Mouse (Mus musculus) embryonic facial prominence, embryonic 15.5 days (tissue): ENCODE data around the gene C530008M17Rik. TPM values are rescaled to one million over a fixed set of nuclear protein-coding genes. Genes with fewer than 3 reads are reported as not detected.

Source experiments
- ATAC-seq: fragments of 200-750 bp; cut with Nextera tagmentation; 2 replicates; pipeline ENCODE4 v1.8.0; 2017; ENCODE audit warnings: low read depth, moderate TSS enrichment; ENCODE audit not compliant: insufficient number of reproducible peaks, low FRiP score, low TSS enrichment
- H3K27ac ChIP-seq: fragments of 300-500 bp; sonication (generic); replicated peaks from 2 replicates; pipeline ENCODE4 v1.5.1; 2015; ENCODE audit warnings: mild to moderate bottlenecking, inconsistent platforms
- H3K27me3 ChIP-seq: fragments of 300-500 bp; sonication (generic); 2 replicates; pipeline ENCODE4 v1.6.1; 2015; ENCODE audit warnings: inconsistent platforms
- H3K36me3 ChIP-seq: fragments of 300-500 bp; sonication (generic); 2 replicates; pipeline ENCODE4 v1.6.1; 2015; ENCODE audit warnings: mild to moderate bottlenecking, inconsistent platforms
- H3K4me1 ChIP-seq: fragments of 300-500 bp; sonication (generic); 2 replicates; pipeline ENCODE4 v1.6.1; 2015; ENCODE audit warnings: inconsistent platforms
- H3K4me2 ChIP-seq: fragments of 300-500 bp; sonication (generic); replicated peaks from 2 replicates; pipeline ENCODE4 v1.6.1; 2015; ENCODE audit warnings: mild to moderate bottlenecking, inconsistent platforms
- H3K4me3 ChIP-seq: fragments of 300-500 bp; sonication (generic); replicated peaks from 2 replicates; pipeline ENCODE4 v1.5.1; 2015; ENCODE audit warnings: mild to moderate bottlenecking, inconsistent platforms
- H3K9ac ChIP-seq: fragments of 300-500 bp; sonication (generic); 2 replicates; pipeline ENCODE4 v1.6.1; 2015; ENCODE audit warnings: inconsistent platforms
- H3K9me3 ChIP-seq: fragments of 300-500 bp; sonication (generic); replicated peaks from 2 replicates; pipeline ENCODE4 v1.6.1; 2016; ENCODE audit warnings: inconsistent platforms
- WGBS: fragments of 180-500 bp; shearing (Covaris S2); methylation state at CpG from one replicate; pipeline ENCODE4 v1.1.7; 2015; 5-methylcytosine and 5-hydroxymethylcytosine counted together
- polyA plus RNA-seq: library from polyadenylated mRNA; unstranded; fragments of >200 nt; fragmentation: Nextera tagmentation; extraction: Ambion mirVana; gene quantifications from 2 replicates; pipeline ENCODE4 v1.2.1, GENCODE M21; 2015

Gene C530008M17Rik
- polyA plus RNA-seq, 1 experiment from 2014 or later: 17.0 TPM

- H3K9me3 ChIP-seq: no peaks in the 10 kb centered on the region
- no peaks in the 10 kb centered on the region for H3K27me3 ChIP-seq
- peaks cover 18% of the 10 kb centered on the region for H3K4me1 ChIP-seq
- WGBS: 85% methylated on average over 11 of the region's 11 CpGs
- H3K27ac ChIP-seq: no peak overlapping the region
- H3K4me2 ChIP-seq: no peak overlapping the region
- no peaks in the 10 kb centered on the region for H3K36me3 ChIP-seq
- H3K4me3 ChIP-seq: no peak overlapping the region
- no peak overlapping the region for H3K9ac ChIP-seq
- no peak for ATAC-seq
Observed at GRCm38 (mm10) chr5:76705307-76706173, 49.2 kb downstream of the C530008M17Rik start.

GRCm38 (mm10) chr5:76707072-76707471, 50.8 kb downstream of the C530008M17Rik start:
- no peak overlapping the region for H3K27ac ChIP-seq
- WGBS: 78% methylated on average over 3 of the region's 3 CpGs

GRCm38 (mm10) chr5:76708004-76708403, 51.7 kb downstream of the C530008M17Rik start:
- WGBS: 85% methylated on average over 15 of the region's 15 CpGs
- no peak for ATAC-seq
- no peak overlapping the region for H3K9ac ChIP-seq
- H3K4me2 ChIP-seq: no peak overlapping the region
- no peaks in the 10 kb centered on the region for H3K36me3 ChIP-seq
- H3K27ac ChIP-seq: no peak overlapping the region
- H3K4me3 ChIP-seq: no peak overlapping the region
- H3K9me3 ChIP-seq: no peaks in the 10 kb centered on the region
- no peaks in the 10 kb centered on the region for H3K27me3 ChIP-seq
- H3K4me1 ChIP-seq: no peaks in the 10 kb centered on the region

More at GRCm38 (mm10) chr5:76707072-76707471, 50.8 kb downstream of the C530008M17Rik start:
- Histone ChIP-seq H3K4me2 (no peak overlapping the region), H3K9ac (no peak overlapping the region), H3K9me3 (no peaks in the 10 kb centered on the region), H3K36me3 (no peaks in the 10 kb centered on the region), H3K4me1 (peaks cover 5% of the 10 kb centered on the region), H3K4me3 (no peak overlapping the region), H3K27me3 (no peaks in the 10 kb centered on the region)
- ATAC-seq: no peak

- H3K27me3 ChIP-seq: no peaks in the 10 kb centered on the region
- H3K9me3 ChIP-seq: no peaks in the 10 kb centered on the region
- no peak overlapping the region for H3K9ac ChIP-seq
- no peak overlapping the region for H3K27ac ChIP-seq
- WGBS: 92% methylated on average over 7 of the region's 7 CpGs
- H3K36me3 ChIP-seq: no peaks in the 10 kb centered on the region
- no peak overlapping the region for H3K4me3 ChIP-seq
- H3K4me2 ChIP-seq: no peak overlapping the region
- no peaks in the 10 kb centered on the region for H3K4me1 ChIP-seq
- no peak for ATAC-seq
Observed at GRCm38 (mm10) chr5:76713743-76714142, 57.4 kb downstream of the C530008M17Rik start.

- Histone ChIP-seq H3K9me3 (no peaks in the 10 kb centered on the region), H3K27me3 (no peaks in the 10 kb centered on the region), H3K4me1 (no peaks in the 10 kb centered on the region), H3K36me3 (0 out of 2 replicates have a peak, but pooled peaks cover 4% of the 10 kb centered on the region), H3K4me3 (no peak overlapping the region), H3K9ac (no peak overlapping the region), H3K4me2 (no peak overlapping the region), H3K27ac (no peak overlapping the region)
- WGBS: 71% methylated on average over 3 of the region's 3 CpGs
- no peak for ATAC-seq
Observed at GRCm38 (mm10) chr5:76719954-76720353, 63.6 kb downstream of the C530008M17Rik start.

GRCm38 (mm10) chr5:76724878-76725277, 68.6 kb downstream of the C530008M17Rik start:
- H3K27ac ChIP-seq: no peak overlapping the region
- ATAC-seq: no peak
- H3K4me1 ChIP-seq: no peaks in the 10 kb centered on the region
- 95% methylated on average over 2 of the region's 2 CpGs for WGBS
- no peak overlapping the region for H3K4me2 ChIP-seq
- H3K9me3 ChIP-seq: no peaks in the 10 kb centered on the region
- H3K4me3 ChIP-seq: no peak overlapping the region
- H3K36me3 ChIP-seq: 0 out of 2 replicates have a peak, but pooled peaks cover 4% of the 10 kb centered on the region
- no peak overlapping the region for H3K9ac ChIP-seq
- H3K27me3 ChIP-seq: no peaks in the 10 kb centered on the region

- Histone ChIP-seq H3K4me2 (no peak overlapping the region), H3K27ac (no peak overlapping the region), H3K27me3 (no peaks in the 10 kb centered on the region), H3K9ac (no peak overlapping the region), H3K36me3 (0 out of 2 replicates have a peak, but pooled peaks cover 4% of the 10 kb centered on the region), H3K9me3 (no peaks in the 10 kb centered on the region), H3K4me1 (no peaks in the 10 kb centered on the region), H3K4me3 (no peak overlapping the region)
- no peak for ATAC-seq
- whole genome bisulfite sequencing: 86% methylated on average over 8 of the region's 8 CpGs
Observed at GRCm38 (mm10) chr5:76726518-76727103, 70.3 kb downstream of the C530008M17Rik start.

- no peak for ATAC-seq
Observed at GRCm38 (mm10) chr5:76733055-76733641, 76.8 kb downstream of the C530008M17Rik start.

GRCm38 (mm10) chr5:76741463-76741862, 85.2 kb downstream of the C530008M17Rik start:
- Histone ChIP-seq H3K9ac (no peak overlapping the region), H3K27ac (no peak overlapping the region), H3K27me3 (no peaks in the 10 kb centered on the region), H3K4me1 (0 out of 2 replicates have a peak, but pooled peaks cover 4% of the 10 kb centered on the region), H3K4me3 (no peak overlapping the region), H3K9me3 (no peaks in the 10 kb centered on the region), H3K4me2 (no peak overlapping the region), H3K36me3 (no peaks in the 10 kb centered on the region)
- ATAC-seq: no peak
- WGBS: 92% methylated on average over 6 of the region's 6 CpGs

More at GRCm38 (mm10) chr5:76733055-76733641, 76.8 kb downstream of the C530008M17Rik start:
- Histone ChIP-seq H3K4me2 (no peak overlapping the region), H3K9me3 (no peaks in the 10 kb centered on the region), H3K4me1 (no peaks in the 10 kb centered on the region), H3K27ac (no peak overlapping the region), H3K9ac (no peak overlapping the region), H3K4me3 (no peak overlapping the region), H3K36me3 (no peaks in the 10 kb centered on the region), H3K27me3 (no peaks in the 10 kb centered on the region)
- 85% methylated on average over 6 of the region's 6 CpGs for WGBS

GRCm38 (mm10) chr5:76742076-76742475, 85.8 kb downstream of the C530008M17Rik start:
- no peak overlapping the region for H3K4me3 ChIP-seq
- WGBS: 93% methylated on average over 6 of the region's 6 CpGs
- ATAC-seq: no peak
- no peaks in the 10 kb centered on the region for H3K27me3 ChIP-seq
- H3K9ac ChIP-seq: no peak overlapping the region
- H3K4me2 ChIP-seq: no peak overlapping the region
- no peaks in the 10 kb centered on the region for H3K36me3 ChIP-seq
- 0 out of 2 replicates have a peak, but pooled peaks cover 4% of the 10 kb centered on the region for H3K4me1 ChIP-seq
- H3K27ac ChIP-seq: no peak overlapping the region
- no peaks in the 10 kb centered on the region for H3K9me3 ChIP-seq

- Histone ChIP-seq H3K36me3 (no peaks in the 10 kb centered on the region), H3K4me1 (0 out of 2 replicates have a peak, but pooled peaks cover 4% of the 10 kb centered on the region), H3K9ac (no peak overlapping the region), H3K4me2 (no peak overlapping the region), H3K27me3 (no peaks in the 10 kb centered on the region), H3K4me3 (no peak overlapping the region), H3K9me3 (no peaks in the 10 kb centered on the region), H3K27ac (0 out of 2 replicates have a peak overlapping the region, but pooled peaks have one; percentile 7)
- peak; percentile 70 for ATAC-seq
- WGBS: 68% methylated on average over 9 of the region's 9 CpGs
Observed at GRCm38 (mm10) chr5:76744737-76745209, 88.5 kb downstream of the C530008M17Rik start.
